Mouse (Mus musculus): ENCODE measurements around the gene Cep152. TPM values are rescaled to one million over a fixed set of nuclear protein-coding genes. Genes with fewer than 3 reads are reported as not detected.

Gene Cep152
- total RNA-seq, 1 experiment from 2014 or later = 15.9 TPM

GRCm38 (mm10) chr2:125575766-125576165, 49.1 kb downstream of the Cep152 start:
- ATAC-seq (ENCODE audit: extremely low read depth, insufficient number of reproducible peaks, low FRiP score, poor library complexity, severe bottlenecking) = no peak

- ATAC-seq (ENCODE audit: extremely low read depth, insufficient number of reproducible peaks, low FRiP score, poor library complexity, severe bottlenecking) = no peak
Measured at GRCm38 (mm10) chr2:125563884-125564283, 61.0 kb downstream of the Cep152 start.

GRCm38 (mm10) chr2:125562407-125562806, 62.5 kb downstream of the Cep152 start:
- ATAC-seq (ENCODE audit: extremely low read depth, insufficient number of reproducible peaks, low FRiP score, poor library complexity, severe bottlenecking) = no peak

GRCm38 (mm10) chr2:125560037-125560436, 64.9 kb downstream of the Cep152 start:
- no peak for ATAC-seq (ENCODE audit: extremely low read depth, insufficient number of reproducible peaks, low FRiP score, poor library complexity, severe bottlenecking)

- no peak for ATAC-seq (ENCODE audit: extremely low read depth, insufficient number of reproducible peaks, low FRiP score, poor library complexity, severe bottlenecking)
Measured at GRCm38 (mm10) chr2:125558634-125559589, 66.0 kb downstream of the Cep152 start.

GRCm38 (mm10) chr2:125555830-125556229, 69.1 kb downstream of the Cep152 start:
- no peak for ATAC-seq (ENCODE audit: extremely low read depth, insufficient number of reproducible peaks, low FRiP score, poor library complexity, severe bottlenecking)

- ATAC-seq (ENCODE audit: extremely low read depth, insufficient number of reproducible peaks, low FRiP score, poor library complexity, severe bottlenecking) = no peak
Measured at GRCm38 (mm10) chr2:125548806-125549578, 75.9 kb downstream of the Cep152 start.

- no peak for ATAC-seq (ENCODE audit: extremely low read depth, insufficient number of reproducible peaks, low FRiP score, poor library complexity, severe bottlenecking)
Measured at GRCm38 (mm10) chr2:125544986-125545385, 79.9 kb downstream of the Cep152 start.

- ATAC-seq (ENCODE audit: extremely low read depth, insufficient number of reproducible peaks, low FRiP score, poor library complexity, severe bottlenecking) = no peak
Measured at GRCm38 (mm10) chr2:125543646-125544045, 81.3 kb downstream of the Cep152 start.

GRCm38 (mm10) chr2:125541451-125541850, 83.5 kb downstream of the Cep152 start:
- no peak for ATAC-seq (ENCODE audit: extremely low read depth, insufficient number of reproducible peaks, low FRiP score, poor library complexity, severe bottlenecking)

GRCm38 (mm10) chr2:125540579-125540978, 84.3 kb downstream of the Cep152 start:
- no peak for ATAC-seq (ENCODE audit: extremely low read depth, insufficient number of reproducible peaks, low FRiP score, poor library complexity, severe bottlenecking)

- ATAC-seq (ENCODE audit: extremely low read depth, insufficient number of reproducible peaks, low FRiP score, poor library complexity, severe bottlenecking) = no peak
Measured at GRCm38 (mm10) chr2:125539640-125540039, 85.3 kb downstream of the Cep152 start.

GRCm38 (mm10) chr2:125530665-125531064, 94.2 kb downstream of the Cep152 start:
- no peak for ATAC-seq (ENCODE audit: extremely low read depth, insufficient number of reproducible peaks, low FRiP score, poor library complexity, severe bottlenecking)

- no peak for ATAC-seq (ENCODE audit: extremely low read depth, insufficient number of reproducible peaks, low FRiP score, poor library complexity, severe bottlenecking)
Measured at GRCm38 (mm10) chr2:125526566-125526965, 98.3 kb downstream of the Cep152 start.

- no peak for ATAC-seq (ENCODE audit: extremely low read depth, insufficient number of reproducible peaks, low FRiP score, poor library complexity, severe bottlenecking)
Measured at GRCm38 (mm10) chr2:125525484-125525883, 99.4 kb downstream of the Cep152 start.

- no peak for ATAC-seq (ENCODE audit: extremely low read depth, insufficient number of reproducible peaks, low FRiP score, poor library complexity, severe bottlenecking)
Measured at GRCm38 (mm10) chr2:125516594-125516993, 108.3 kb downstream of the Cep152 start.

- ATAC-seq (ENCODE audit: extremely low read depth, insufficient number of reproducible peaks, low FRiP score, poor library complexity, severe bottlenecking) = no peak
Measured at GRCm38 (mm10) chr2:125515291-125516057, 109.4 kb downstream of the Cep152 start.

GRCm38 (mm10) chr2:125514391-125514790, 110.5 kb downstream of the Cep152 start:
- no peak for ATAC-seq (ENCODE audit: extremely low read depth, insufficient number of reproducible peaks, low FRiP score, poor library complexity, severe bottlenecking)
